Mouse (Mus musculus) stomach, embryonic 15.5 days (tissue): ENCODE results near the gene Il34. TPM values are rescaled to one million over a fixed set of nuclear protein-coding genes. Genes with fewer than 3 reads are reported as not detected.

Experiments
- ATAC-seq: fragments of 200-750 bp; cut with Nextera tagmentation; 2 replicates; pipeline ENCODE4 v1.8.0; 2017; ENCODE audit warnings: low read depth, moderate number of reproducible peaks, moderate TSS enrichment; ENCODE audit not compliant: insufficient read depth, low FRiP score
- H3K27ac ChIP-seq: fragments of 300-500 bp; sonication (generic); 2 replicates; pipeline ENCODE4 v1.5.1; 2015; ENCODE audit warnings: mild to moderate bottlenecking, inconsistent platforms
- H3K27me3 ChIP-seq: fragments of 300-500 bp; sonication (generic); replicated peaks from 2 replicates; pipeline ENCODE4 v1.6.1; 2015; ENCODE audit warnings: inconsistent platforms
- H3K36me3 ChIP-seq: fragments of 300-500 bp; sonication (generic); 2 replicates; pipeline ENCODE4 v1.6.1; 2015; ENCODE audit warnings: inconsistent platforms
- H3K4me1 ChIP-seq: fragments of 300-500 bp; sonication (generic); 2 replicates; pipeline ENCODE4 v1.6.1; 2015; ENCODE audit warnings: inconsistent platforms
- H3K4me2 ChIP-seq: fragments of 300-500 bp; sonication (generic); 2 replicates; pipeline ENCODE4 v1.6.1; 2015; ENCODE audit warnings: mild to moderate bottlenecking, inconsistent platforms
- H3K4me3 ChIP-seq: fragments of 300-500 bp; sonication (generic); replicated peaks from 2 replicates; pipeline ENCODE4 v1.5.1; 2015; ENCODE audit warnings: inconsistent platforms
- H3K9ac ChIP-seq: fragments of 300-500 bp; sonication (generic); 2 replicates; pipeline ENCODE4 v1.6.1; 2015; ENCODE audit warnings: inconsistent platforms
- H3K9me3 ChIP-seq: fragments of 300-500 bp; sonication (generic); 2 replicates; pipeline ENCODE4 v1.6.1; 2016; ENCODE audit warnings: inconsistent platforms
- WGBS: fragments of 180-500 bp; shearing (Covaris S2); methylation state at CpG from one replicate; pipeline ENCODE4 v1.1.7; 2015; 5-methylcytosine and 5-hydroxymethylcytosine counted together
- polyA plus RNA-seq: library from polyadenylated mRNA; unstranded; fragments of >200 nt; fragmentation: Nextera tagmentation; extraction: Ambion mirVana; gene quantifications from 2 replicates; pipeline ENCODE4 v1.2.1, GENCODE M21; 2015

Gene Il34
- polyA plus RNA-seq, 1 experiment from 2014 or later, result 3.2 TPM

GRCm38 (mm10) chr8:110714827-110715519, 90.8 kb downstream of the Il34 start:
- Histone ChIP-seq H3K36me3 (no peaks in the 10 kb centered on the region; the same call in 1 of the 2 replicates), H3K4me3 (no peak overlapping the region), H3K27ac (peak overlapping the region; percentile 49), H3K4me2 (no peak overlapping the region), H3K9ac (no peak overlapping the region), H3K4me1 (peaks cover 48% of the 10 kb centered on the region), H3K9me3 (no peaks in the 10 kb centered on the region), H3K27me3 (no peaks in the 10 kb centered on the region)
- ATAC-seq, result no peak
- 73% methylated on average over 15 of the region's 15 CpGs for WGBS

GRCm38 (mm10) chr8:110713073-110713472, 92.7 kb downstream of the Il34 start:
- H3K36me3 ChIP-seq, result no peaks in the 10 kb centered on the region; the same call in 1 of the 2 replicates

GRCm38 (mm10) chr8:110711271-110711934, 94.3 kb downstream of the Il34 start:
- H3K4me2 ChIP-seq, result no peak overlapping the region
- H3K4me1 ChIP-seq, result peaks cover 15% of the 10 kb centered on the region; the same call in 1 of the 2 replicates
- no peaks in the 10 kb centered on the region; the same call in 1 of the 2 replicates for H3K36me3 ChIP-seq
- ATAC-seq, result no peak
- H3K27me3 ChIP-seq, result no peaks in the 10 kb centered on the region
- peak overlapping the region; percentile 55; the same call in 1 of the 2 replicates for H3K27ac ChIP-seq
- H3K9ac ChIP-seq, result no peak overlapping the region
- 69% methylated on average over 13 of the region's 13 CpGs for WGBS
- no peaks in the 10 kb centered on the region for H3K9me3 ChIP-seq
- H3K4me3 ChIP-seq, result no peak overlapping the region

More at GRCm38 (mm10) chr8:110713073-110713472, 92.7 kb downstream of the Il34 start:
- Histone ChIP-seq H3K4me2 (no peak overlapping the region), H3K27ac (no peak overlapping the region), H3K9me3 (no peaks in the 10 kb centered on the region), H3K4me1 (peaks cover 29% of the 10 kb centered on the region), H3K4me3 (no peak overlapping the region), H3K27me3 (no peaks in the 10 kb centered on the region), H3K9ac (no peak overlapping the region)
- WGBS, result 86% methylated on average over 7 of the region's 7 CpGs
- ATAC-seq, result no peak

GRCm38 (mm10) chr8:110710593-110710992, 95.1 kb downstream of the Il34 start:
- H3K9me3 ChIP-seq, result no peaks in the 10 kb centered on the region
- H3K9ac ChIP-seq, result no peak overlapping the region
- H3K4me3 ChIP-seq, result no peak overlapping the region
- no peak overlapping the region for H3K4me2 ChIP-seq
- H3K36me3 ChIP-seq, result no peaks in the 10 kb centered on the region; the same call in 1 of the 2 replicates
- no peak for ATAC-seq
- H3K4me1 ChIP-seq, result peaks cover 10% of the 10 kb centered on the region; the same call in 1 of the 2 replicates
- peak overlapping the region; percentile 55; the same call in 1 of the 2 replicates for H3K27ac ChIP-seq
- WGBS, result 62% methylated on average over 3 of the region's 3 CpGs
- no peaks in the 10 kb centered on the region for H3K27me3 ChIP-seq

- H3K9ac ChIP-seq, result no peak overlapping the region
Observed at GRCm38 (mm10) chr8:110708429-110708828, 97.3 kb downstream of the Il34 start.

GRCm38 (mm10) chr8:110706288-110706870, 99.3 kb downstream of the Il34 start:
- Histone ChIP-seq H3K9ac (no peak overlapping the region), H3K4me3 (no peak overlapping the region), H3K27me3 (no peaks in the 10 kb centered on the region), H3K27ac (no peak overlapping the region), H3K4me2 (no peak overlapping the region), H3K4me1 (peaks cover 23% of the 10 kb centered on the region), H3K36me3 (no peaks in the 10 kb centered on the region; the same call in 1 of the 2 replicates), H3K9me3 (no peaks in the 10 kb centered on the region)
- ATAC-seq, result no peak
- WGBS, result 91% methylated on average over 3 of the region's 3 CpGs

More at GRCm38 (mm10) chr8:110708429-110708828, 97.3 kb downstream of the Il34 start:
- Histone ChIP-seq H3K4me3 (no peak overlapping the region), H3K27ac (no peak overlapping the region), H3K27me3 (no peaks in the 10 kb centered on the region), H3K4me2 (no peak overlapping the region), H3K36me3 (no peaks in the 10 kb centered on the region; the same call in 1 of the 2 replicates), H3K9me3 (no peaks in the 10 kb centered on the region), H3K4me1 (peaks cover 9% of the 10 kb centered on the region)
- ATAC-seq, result no peak
- 88% methylated on average over 11 of the region's 11 CpGs for WGBS

- H3K36me3 ChIP-seq, result no peaks in the 10 kb centered on the region; the same call in 1 of the 2 replicates
- H3K27ac ChIP-seq, result peak overlapping the region; percentile 12; the same call in 1 of the 2 replicates
- H3K9me3 ChIP-seq, result no peaks in the 10 kb centered on the region
- no peak overlapping the region for H3K4me3 ChIP-seq
- 69% methylated on average over 14 of the region's 14 CpGs for WGBS
- no peak overlapping the region for H3K4me2 ChIP-seq
- H3K9ac ChIP-seq, result no peak overlapping the region
- no peak for ATAC-seq
- H3K27me3 ChIP-seq, result no peaks in the 10 kb centered on the region
- peaks cover 23% of the 10 kb centered on the region for H3K4me1 ChIP-seq
Observed at GRCm38 (mm10) chr8:110705391-110706287, 100.1 kb downstream of the Il34 start.

- Histone ChIP-seq H3K9me3 (no peaks in the 10 kb centered on the region), H3K27me3 (no peaks in the 10 kb centered on the region), H3K27ac (peak overlapping the region; percentile 85; the same call in 1 of the 2 replicates), H3K4me3 (no peak overlapping the region), H3K36me3 (no peaks in the 10 kb centered on the region), H3K9ac (no peak overlapping the region), H3K4me1 (peaks cover 23% of the 10 kb centered on the region), H3K4me2 (no peak overlapping the region)
- WGBS, result 76% methylated on average over 3 of the region's 3 CpGs
- ATAC-seq, result no peak
Observed at GRCm38 (mm10) chr8:110704103-110704502, 101.6 kb downstream of the Il34 start.

- Histone ChIP-seq H3K4me2 (no peak overlapping the region), H3K4me1 (peaks cover 23% of the 10 kb centered on the region), H3K4me3 (no peak overlapping the region), H3K9me3 (no peaks in the 10 kb centered on the region), H3K27ac (peak overlapping the region; percentile 85), H3K36me3 (no peaks in the 10 kb centered on the region), H3K27me3 (no peaks in the 10 kb centered on the region), H3K9ac (no peak overlapping the region)
- no peak for ATAC-seq
- 63% methylated on average over 9 of the region's 9 CpGs for WGBS
Observed at GRCm38 (mm10) chr8:110703460-110704061, 102.2 kb downstream of the Il34 start.

- H3K9ac ChIP-seq, result no peak overlapping the region
- peaks cover 23% of the 10 kb centered on the region for H3K4me1 ChIP-seq
- no peaks in the 10 kb centered on the region for H3K36me3 ChIP-seq
- H3K4me3 ChIP-seq, result no peak overlapping the region
- peak overlapping the region; percentile 85 for H3K27ac ChIP-seq
- peak; percentile 79 for ATAC-seq
- no peaks in the 10 kb centered on the region for H3K9me3 ChIP-seq
- H3K4me2 ChIP-seq, result no peak overlapping the region
- no peaks in the 10 kb centered on the region for H3K27me3 ChIP-seq
- WGBS, result 33% methylated on average over 9 of the region's 9 CpGs
Observed at GRCm38 (mm10) chr8:110702636-110703459, 102.9 kb downstream of the Il34 start.
